Mouse (Mus musculus): ENCODE measurements at regions not wholly inside any gene's neighbourhood (a gene's known extent, or its start where the extent isn't known, plus 50 kb on each side); places are given as distances from the start of the nearest gene placed in this dataset.

DNA sequence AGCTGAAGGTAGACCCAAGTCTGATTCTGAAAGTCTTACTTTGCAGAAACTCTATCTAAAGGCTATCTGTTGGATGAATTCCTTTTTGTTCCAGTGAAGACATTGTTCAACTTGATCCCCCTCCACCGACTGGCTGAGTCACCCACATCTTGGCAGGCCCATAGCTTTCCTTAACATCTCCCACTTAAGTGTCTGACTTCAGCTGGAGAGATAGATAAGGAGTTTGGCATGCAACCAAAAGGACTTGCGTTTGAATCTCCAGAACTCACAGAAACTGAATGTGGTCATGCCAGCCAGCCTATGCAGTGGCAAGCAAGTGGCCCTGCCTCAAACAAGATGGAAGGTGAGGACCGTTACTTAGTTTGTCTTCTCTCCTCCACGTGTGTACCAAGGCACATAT lies 457.3 kb upstream of the Tbx3 start:
- no peak overlapping the region for H3K4me2 ChIP-seq
- H3K36me3 ChIP-seq: no peaks in the 10 kb centered on the region
- no peak overlapping the region for H3K27ac ChIP-seq
- no peak for ATAC-seq (replicated peaks; ENCODE audit: low FRiP score)
- no peaks in the 10 kb centered on the region; the same call in 1 of the 2 replicates for H3K9me3 ChIP-seq (replicated peaks)
- H3K4me1 ChIP-seq: peaks cover 6% of the 10 kb centered on the region
- H3K4me3 ChIP-seq (replicated peaks): no peak overlapping the region
- no peak overlapping the region for H3K9ac ChIP-seq
- no peaks in the 10 kb centered on the region for H3K27me3 ChIP-seq
- WGBS: 69% methylated on average over 4 of the region's 4 CpGs

GRCm38 (mm10) chr5:119213692-119214357 lies 456.6 kb upstream of the Tbx3 start:
- WGBS: 46% methylated on average over 7 of the region's 7 CpGs
- no peak overlapping the region for H3K4me2 ChIP-seq
- H3K27ac ChIP-seq: no peak overlapping the region
- H3K36me3 ChIP-seq: no peaks in the 10 kb centered on the region
- H3K4me3 ChIP-seq (replicated peaks): no peak overlapping the region
- H3K4me1 ChIP-seq: peaks cover 5% of the 10 kb centered on the region
- no peak overlapping the region for H3K9ac ChIP-seq
- H3K27me3 ChIP-seq: no peaks in the 10 kb centered on the region
- no peak for ATAC-seq (replicated peaks; ENCODE audit: low FRiP score)
- no peaks in the 10 kb centered on the region; the same call in 1 of the 2 replicates for H3K9me3 ChIP-seq (replicated peaks)

GRCm38 (mm10) chr5:119214937-119215336 lies 455.5 kb upstream of the Tbx3 start:
- no peaks in the 10 kb centered on the region; the same call in 1 of the 2 replicates for H3K9me3 ChIP-seq (replicated peaks)
- H3K9ac ChIP-seq: no peak overlapping the region

GRCm38 (mm10) chr5:119215364-119215763 lies 455.1 kb upstream of the Tbx3 start:
- Histone ChIP-seq H3K36me3 (no peaks in the 10 kb centered on the region), H3K4me2 (no peak overlapping the region), H3K4me3 (replicated peaks) (no peak overlapping the region), H3K27me3 (no peaks in the 10 kb centered on the region), H3K27ac (no peak overlapping the region), H3K9me3 (replicated peaks) (no peaks in the 10 kb centered on the region; the same call in 1 of the 2 replicates), H3K9ac (no peak overlapping the region), H3K4me1 (peaks cover 5% of the 10 kb centered on the region)
- no peak for ATAC-seq (replicated peaks; ENCODE audit: low FRiP score)
- WGBS: 81% methylated on average over 10 of the region's 10 CpGs

More at GRCm38 (mm10) chr5:119214937-119215336, 455.5 kb upstream of the Tbx3 start:
- H3K27ac ChIP-seq: no peak overlapping the region
- ATAC-seq (replicated peaks; ENCODE audit: low FRiP score): no peak
- H3K4me1 ChIP-seq: peaks cover 5% of the 10 kb centered on the region
- no peak overlapping the region for H3K4me2 ChIP-seq
- no peak overlapping the region for H3K4me3 ChIP-seq (replicated peaks)
- H3K27me3 ChIP-seq: no peaks in the 10 kb centered on the region
- no peaks in the 10 kb centered on the region for H3K36me3 ChIP-seq
- 89% methylated on average over 9 of the region's 9 CpGs for WGBS

- no peaks in the 10 kb centered on the region for H3K27me3 ChIP-seq
- 78% methylated on average over 3 of the region's 3 CpGs for WGBS
- H3K27ac ChIP-seq: no peak overlapping the region
- H3K4me1 ChIP-seq: peaks cover 7% of the 10 kb centered on the region
- no peak overlapping the region for H3K4me2 ChIP-seq
- ATAC-seq (replicated peaks; ENCODE audit: low FRiP score): no peak
- no peaks in the 10 kb centered on the region for H3K36me3 ChIP-seq
- no peaks in the 10 kb centered on the region; the same call in 1 of the 2 replicates for H3K9me3 ChIP-seq (replicated peaks)
- H3K4me3 ChIP-seq (replicated peaks): no peak overlapping the region
- H3K9ac ChIP-seq: no peak overlapping the region
Observed at GRCm38 (mm10) chr5:119216146-119216545, 454.3 kb upstream of the Tbx3 start.

GRCm38 (mm10) chr5:119217077-119217476 lies 453.4 kb upstream of the Tbx3 start:
- Histone ChIP-seq H3K9me3 (replicated peaks) (no peaks in the 10 kb centered on the region; the same call in 1 of the 2 replicates), H3K27me3 (no peaks in the 10 kb centered on the region), H3K36me3 (no peaks in the 10 kb centered on the region), H3K9ac (no peak overlapping the region), H3K4me3 (replicated peaks) (no peak overlapping the region), H3K4me2 (no peak overlapping the region), H3K4me1 (peaks cover 10% of the 10 kb centered on the region), H3K27ac (no peak overlapping the region)
- WGBS: 49% methylated on average over 9 of the region's 9 CpGs
- ATAC-seq (replicated peaks; ENCODE audit: low FRiP score): no peak

DNA sequence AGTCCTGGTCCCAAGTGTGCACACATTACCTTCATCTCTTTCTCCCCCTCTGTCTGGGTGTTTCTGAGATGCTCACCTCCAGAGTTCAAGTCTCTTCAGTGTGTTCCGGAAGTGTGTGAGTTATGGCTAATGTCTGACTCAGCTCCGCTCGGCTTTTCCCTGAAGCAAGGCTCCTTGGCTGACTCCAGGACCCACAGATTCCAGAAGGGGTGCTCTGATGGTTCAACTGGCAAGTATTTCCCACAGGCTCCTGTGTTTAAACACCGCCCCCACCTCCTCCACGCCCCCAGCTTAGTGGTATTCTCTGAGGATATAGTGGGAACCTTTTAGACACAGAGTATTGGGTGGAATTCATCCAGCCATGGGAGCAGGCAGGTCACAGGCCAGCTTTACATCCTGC lies 441.8 kb upstream of the Tbx3 start:
- H3K27me3 ChIP-seq: no peaks in the 10 kb centered on the region
- 67% methylated on average over 5 of the region's 5 CpGs for WGBS
- H3K27ac ChIP-seq: no peak overlapping the region
- ATAC-seq (replicated peaks; ENCODE audit: low FRiP score): no peak; the same call in 1 of the 2 replicates
- no peak overlapping the region for H3K4me3 ChIP-seq (replicated peaks)
- H3K4me1 ChIP-seq: peaks cover 6% of the 10 kb centered on the region; the same call in 1 of the 2 replicates
- no peak overlapping the region for H3K9ac ChIP-seq
- H3K4me2 ChIP-seq: no peak overlapping the region
- H3K36me3 ChIP-seq: no peaks in the 10 kb centered on the region
- H3K9me3 ChIP-seq (replicated peaks): no peaks in the 10 kb centered on the region

- H3K27ac ChIP-seq: no peak overlapping the region
- no peak for ATAC-seq (replicated peaks; ENCODE audit: low FRiP score)
- H3K27me3 ChIP-seq: no peaks in the 10 kb centered on the region
- 82% methylated on average over 7 of the region's 7 CpGs for WGBS
- no peak overlapping the region for H3K4me3 ChIP-seq (replicated peaks)
- no peak overlapping the region for H3K9ac ChIP-seq
- no peaks in the 10 kb centered on the region for H3K9me3 ChIP-seq (replicated peaks)
- H3K4me1 ChIP-seq: peaks cover 12% of the 10 kb centered on the region; the same call in 1 of the 2 replicates
- H3K36me3 ChIP-seq: no peaks in the 10 kb centered on the region
- no peak overlapping the region for H3K4me2 ChIP-seq
Observed at GRCm38 (mm10) chr5:119232941-119233340, 437.5 kb upstream of the Tbx3 start.

GRCm38 (mm10) chr5:119235884-119236283 lies 434.6 kb upstream of the Tbx3 start:
- WGBS: 72% methylated on average over 10 of the region's 10 CpGs
- ATAC-seq (replicated peaks; ENCODE audit: low FRiP score): no peak

GRCm38 (mm10) chr5:119246824-119247223 lies 423.6 kb upstream of the Tbx3 start:
- H3K9ac ChIP-seq: no peak overlapping the region
- no peak overlapping the region for H3K4me2 ChIP-seq
- no peak for ATAC-seq (replicated peaks; ENCODE audit: low FRiP score)
- no peak overlapping the region for H3K27ac ChIP-seq
- WGBS: 59% methylated on average over 10 of the region's 10 CpGs
- H3K4me3 ChIP-seq (replicated peaks): no peak overlapping the region
- no peaks in the 10 kb centered on the region for H3K36me3 ChIP-seq
- peaks cover 14% of the 10 kb centered on the region; the same call in 1 of the 2 replicates for H3K4me1 ChIP-seq
- no peaks in the 10 kb centered on the region for H3K9me3 ChIP-seq (replicated peaks)
- H3K27me3 ChIP-seq: no peaks in the 10 kb centered on the region

More at GRCm38 (mm10) chr5:119235884-119236283, 434.6 kb upstream of the Tbx3 start:
- no peak overlapping the region for H3K4me2 ChIP-seq
- no peaks in the 10 kb centered on the region for H3K27me3 ChIP-seq
- 0 out of 2 replicates have a peak, but pooled peaks cover 6% of the 10 kb centered on the region for H3K4me1 ChIP-seq
- H3K9ac ChIP-seq: no peak overlapping the region
- H3K36me3 ChIP-seq: no peaks in the 10 kb centered on the region
- no peaks in the 10 kb centered on the region for H3K9me3 ChIP-seq (replicated peaks)
- H3K27ac ChIP-seq: no peak overlapping the region
- H3K4me3 ChIP-seq (replicated peaks): no peak overlapping the region

DNA sequence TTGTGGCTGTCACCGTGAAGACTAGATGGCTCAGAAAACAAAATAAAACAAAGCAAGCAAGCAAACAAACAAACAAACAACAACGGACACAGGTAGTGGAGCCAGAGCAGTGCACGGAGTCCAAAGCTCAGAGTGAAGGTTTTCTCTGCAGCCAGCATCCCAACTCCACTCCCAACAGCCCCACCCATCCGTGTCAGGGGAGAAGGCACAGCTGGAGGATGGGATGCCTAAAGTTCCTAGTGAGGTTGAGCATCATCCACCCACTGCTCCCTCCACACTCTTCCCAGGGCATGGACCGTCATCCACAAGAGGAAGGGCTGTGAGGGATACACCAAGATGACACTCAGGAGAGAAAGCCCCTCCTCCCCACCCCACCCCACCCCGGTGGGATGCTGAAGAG lies 421.8 kb upstream of the Tbx3 start:
- Histone ChIP-seq H3K4me2 (no peak overlapping the region), H3K27me3 (no peaks in the 10 kb centered on the region), H3K4me1 (peaks cover 14% of the 10 kb centered on the region; the same call in 1 of the 2 replicates), H3K36me3 (no peaks in the 10 kb centered on the region), H3K27ac (no peak overlapping the region), H3K9ac (no peak overlapping the region), H3K9me3 (replicated peaks) (no peaks in the 10 kb centered on the region), H3K4me3 (replicated peaks) (no peak overlapping the region)
- ATAC-seq (replicated peaks; ENCODE audit: low FRiP score): no peak
- 80% methylated on average over 6 of the region's 6 CpGs for WGBS

DNA sequence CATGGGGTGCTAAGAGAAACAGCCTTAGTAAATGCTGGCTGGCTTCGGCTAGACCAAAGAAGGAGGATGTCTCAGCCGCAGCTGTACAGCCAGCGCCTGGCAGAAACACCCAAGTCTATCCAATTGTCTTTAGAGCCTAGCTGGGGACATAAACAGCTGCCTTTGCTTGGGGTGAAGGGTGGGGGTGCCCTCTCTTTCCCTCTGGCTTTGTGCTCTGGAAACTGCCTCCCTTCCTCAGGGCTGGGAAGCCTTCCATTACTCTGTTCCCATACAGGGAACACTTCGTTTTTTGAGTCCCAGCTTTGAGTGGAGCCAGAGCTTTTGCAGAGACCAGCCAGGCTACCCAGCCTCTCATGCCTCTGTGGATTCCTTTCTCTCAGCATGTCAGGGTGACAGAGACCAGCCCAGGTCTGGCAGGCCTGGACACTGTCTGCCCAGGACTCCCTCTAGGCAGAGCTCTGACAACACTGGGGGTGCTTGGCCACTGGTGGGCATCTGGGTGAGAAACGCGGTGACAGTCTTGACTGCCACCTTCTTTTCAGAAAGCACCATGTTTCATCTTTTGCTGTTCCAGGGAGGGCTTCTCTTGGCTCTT lies 421.2 kb upstream of the Tbx3 start:
- Histone ChIP-seq H3K27ac (no peak overlapping the region), H3K4me3 (replicated peaks) (no peak overlapping the region), H3K9ac (no peak overlapping the region), H3K9me3 (replicated peaks) (no peaks in the 10 kb centered on the region), H3K36me3 (no peaks in the 10 kb centered on the region), H3K27me3 (no peaks in the 10 kb centered on the region), H3K4me2 (no peak overlapping the region), H3K4me1 (peaks cover 14% of the 10 kb centered on the region; the same call in 1 of the 2 replicates)
- WGBS: 71% methylated on average over 6 of the region's 6 CpGs
- ATAC-seq (replicated peaks; ENCODE audit: low FRiP score): no peak
